Mouse (Mus musculus) bone marrow, adult 2 months (tissue): ENCODE results near the gene Camk2g.

Experiments used
- CTCF ChIP-seq: fragments of 200-500 bp; IDR thresholded peaks from 2 replicates; pipeline ENCODE4 v1.5.1; 2011; ENCODE audit warnings: low read length, control low read depth; ENCODE audit not compliant: control insufficient read depth, insufficient read depth
- POLR2A ChIP-seq: fragments of 200-500 bp; IDR thresholded peaks from 2 replicates; pipeline ENCODE4 v1.6.1; 2011; ENCODE audit warnings: low read depth, mild to moderate bottlenecking, control low read depth, low read length, borderline replicate concordance; ENCODE audit not compliant: control insufficient read depth

GRCm38 (mm10) chr14:20738511-20738910 lies 55.4 kb downstream of the Camk2g start:
- TF ChIP-seq CTCF = no peak
- no peak for TF ChIP-seq POLR2A
